Mouse (Mus musculus): ENCODE results near the gene Tnnc2.

- no peak for TF ChIP-seq CTCF (IDR thresholded peaks at IDR 0.05; ENCODE audit: extremely low read depth, insufficient read depth, insufficient read length, insufficient replicate concordance)
- no peak for TF ChIP-seq POLR2A (IDR thresholded peaks at IDR 0.05; ENCODE audit: low read depth, low read length)
Observed at GRCm38 (mm10) chr2:164785481-164786387, 6.0 kb upstream of the Tnnc2 start, which contains the start of gene Snx21.

Measured in spleen, adult 2 months (tissue).